In the genomic region with DNA sequence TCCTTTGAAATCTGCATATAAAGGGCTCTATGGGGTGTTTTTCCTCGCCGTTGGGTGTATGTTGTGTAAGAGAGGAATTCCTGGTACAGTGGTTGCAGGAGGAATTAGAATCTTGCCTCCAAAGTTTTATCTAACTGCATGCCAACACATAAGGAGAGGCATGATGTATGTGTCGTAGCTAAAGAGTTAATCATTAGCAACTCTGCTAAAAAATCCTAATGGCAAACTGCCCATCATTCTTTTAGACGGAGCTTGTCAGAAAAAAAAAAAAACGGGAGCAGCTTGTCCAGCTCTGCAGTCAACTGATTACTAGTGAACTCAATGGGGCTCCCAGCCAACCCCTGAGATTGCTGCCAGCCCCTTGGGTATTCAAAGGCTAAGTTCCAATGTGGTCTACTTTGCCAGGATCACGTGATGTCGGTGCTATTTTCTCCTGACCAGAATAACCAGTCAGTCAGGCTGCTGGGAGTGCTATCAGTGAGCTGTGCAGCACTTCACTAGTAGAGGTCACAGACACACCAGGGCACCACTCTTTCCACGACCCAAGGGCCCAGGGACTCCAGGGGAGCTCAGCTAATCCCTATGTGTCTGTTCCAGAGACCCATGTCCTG, we compare ENCODE assay signal across 8 mouse cellular contexts.
DNase-seq lines count a peak whose midpoint lies in the region; ATAC-seq and TF ChIP-seq lines count a peak whose summit lies in the region.

No protein-coding gene starts in this region.

- H3K36me3 ChIP-seq in hindbrain, embryonic 16.5 days (ENCODE audit: control insufficient read depth, insufficient read depth, low read length): no peaks in the 10 kb centered on the region
- no peaks in the 10 kb centered on the region for H3K36me3 ChIP-seq in midbrain, embryonic 13.5 days

- H3K4me3 ChIP-seq in gastrocnemius, adult 2 months: peak overlapping the region; percentile 52
- H3K4me3 ChIP-seq in hindbrain, embryonic 16.5 days (ENCODE audit: low read length): no peak overlapping the region
- H3K4me3 ChIP-seq in midbrain, embryonic 13.5 days (replicated peaks): no peak overlapping the region

- H3K27me3 ChIP-seq in hindbrain, embryonic 16.5 days (replicated peaks; ENCODE audit: control insufficient read depth, insufficient read depth, low read length): no peaks in the 10 kb centered on the region
- H3K27me3 ChIP-seq in midbrain, embryonic 13.5 days: no peaks in the 10 kb centered on the region

- no peak overlapping the region for H3K9ac ChIP-seq in hindbrain, embryonic 16.5 days (ENCODE audit: low read depth, low read length)
- H3K9ac ChIP-seq in midbrain, embryonic 13.5 days (replicated peaks): no peak overlapping the region

- peaks cover 13% of the 10 kb centered on the region for H3K4me1 ChIP-seq in hindbrain, embryonic 16.5 days (ENCODE audit: control insufficient read depth, insufficient read depth, low read depth, low read length)
- H3K4me1 ChIP-seq in midbrain, embryonic 13.5 days (replicated peaks): peaks cover 19% of the 10 kb centered on the region

- peak overlapping the region; percentile 88 for H3K27ac ChIP-seq in gastrocnemius, adult 2 months
- H3K27ac ChIP-seq in hindbrain, embryonic 16.5 days (ENCODE audit: low read depth, low read length): peak overlapping the region; percentile 67
- peak overlapping the region; percentile 48; the same call in 1 of the 2 replicates for H3K27ac ChIP-seq in midbrain, embryonic 13.5 days

- peak; percentile 75 for DNase-seq in R1 (ENCODE audit: low read depth, low spot score)
- peak; percentile 89 for DNase-seq in cerebellum, adult 8-10 months
- peak; percentile 93 for DNase-seq in gastrocnemius, adult 2 months
- peak; percentile 55 for DNase-seq in left cerebral cortex, adult 11 months (ENCODE audit: low spot score)
- peak; percentile 90 for DNase-seq in urinary bladder, postnatal 14 days (ENCODE audit: low spot score)
- no peak for DNase-seq in spleen, postnatal 36 days (ENCODE audit: low spot score in 2 of 2)

- intact Hi-C loops in gastrocnemius, adult 2 months (cut with DNase I): no loop called here

- H3K4me2 ChIP-seq in hindbrain, embryonic 16.5 days (ENCODE audit: low read length): no peak overlapping the region
- no peak overlapping the region for H3K4me2 ChIP-seq in midbrain, embryonic 13.5 days (replicated peaks)

- no peak for TF ChIP-seq CTCF in gastrocnemius, adult 2 months (IDR thresholded peaks at IDR 0.05)

- no peaks in the 10 kb centered on the region for H3K9me3 ChIP-seq in hindbrain, embryonic 16.5 days (ENCODE audit: control insufficient read depth, low read length)
- H3K9me3 ChIP-seq in midbrain, embryonic 13.5 days: no peaks in the 10 kb centered on the region

- 10% methylated on average over 8 of the region's 8 CpGs for WGBS in hindbrain, embryonic 16.5 days
- WGBS in midbrain, embryonic 13.5 days: 15% methylated on average over 8 of the region's 8 CpGs

- ATAC-seq in hindbrain, embryonic 16.5 days: peak; percentile 89
- ATAC-seq in midbrain, embryonic 13.5 days: peak; percentile 73

Comparison
In these comparisons a context has a peak if more than half of its experiments do, and no peak if none do; other contexts are left out.
1. DNase-seq: peak in R1 (single experiment), cerebellum, adult 8-10 months (single experiment), gastrocnemius, adult 2 months (single experiment), left cerebral cortex, adult 11 months (single experiment) and urinary bladder, postnatal 14 days (single experiment); none in spleen, postnatal 36 days (0 of 2).
2. Peak in every context shown above with its lines, with median percentiles within 50 percentile points of each other: H3K27ac ChIP-seq.